Mouse (Mus musculus) yolk sac, embryonic 10.5 days (tissue): ENCODE measurements at regions not wholly inside any gene's neighbourhood (a gene's known extent, or its start where the extent isn't known, plus 50 kb on each side); places are given as distances from the start of the nearest gene placed in this dataset.

Source experiments
- DNase-seq: peaks from one replicate; pipeline ENCODE4 v3.0.0-alpha.2; 2017; ENCODE audit warnings: low spot score

DNA sequence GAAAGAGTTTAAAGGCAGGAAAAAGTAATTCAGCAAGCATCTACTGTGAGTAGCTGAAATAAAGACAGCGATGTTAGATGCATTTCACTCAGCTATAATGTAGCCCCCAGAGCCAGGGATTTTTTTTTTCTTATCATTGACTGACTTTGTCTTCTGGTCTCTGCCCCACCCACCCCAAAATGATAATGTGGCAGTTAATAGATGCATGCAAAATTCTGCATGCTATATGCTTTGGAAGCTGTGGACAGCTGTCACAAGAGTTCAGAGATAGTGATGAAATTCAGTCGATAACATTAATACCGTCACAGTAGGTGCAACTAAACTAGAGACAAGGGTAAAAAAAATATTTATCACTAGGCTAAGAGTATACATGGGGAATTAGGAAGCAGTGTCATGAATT is 263.7 kb downstream of the Rpl36a-ps1 start:
- no peak for DNase-seq

GRCm38 (mm10) chr14:98728863-98729262 is 265.3 kb downstream of the Rpl36a-ps1 start:
- no peak for DNase-seq

GRCm38 (mm10) chr14:98722481-98722880 is 271.6 kb downstream of the Rpl36a-ps1 start:
- no peak for DNase-seq

- DNase-seq: no peak
Observed at GRCm38 (mm10) chr14:98721033-98721432, 273.1 kb downstream of the Rpl36a-ps1 start.

DNA sequence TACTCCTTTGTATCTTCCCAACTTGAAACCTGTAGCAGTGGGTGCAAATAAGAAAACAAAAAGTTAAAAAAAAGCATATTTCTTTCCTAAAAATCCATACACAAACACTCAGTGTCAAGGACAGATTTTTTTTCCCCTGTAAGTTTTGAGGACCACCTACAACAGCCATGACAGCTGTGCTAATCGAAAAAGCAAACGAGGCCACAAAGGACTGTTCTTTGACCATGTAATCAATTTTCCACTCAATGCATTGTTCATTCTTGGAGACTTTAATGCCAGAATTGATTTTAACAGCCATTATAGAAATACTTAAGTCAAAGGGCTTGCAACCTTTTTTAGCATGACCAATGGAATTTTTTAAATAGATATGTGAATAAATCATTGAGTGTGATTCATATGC is 286.1 kb downstream of the Rpl36a-ps1 start:
- no peak for DNase-seq

DNA sequence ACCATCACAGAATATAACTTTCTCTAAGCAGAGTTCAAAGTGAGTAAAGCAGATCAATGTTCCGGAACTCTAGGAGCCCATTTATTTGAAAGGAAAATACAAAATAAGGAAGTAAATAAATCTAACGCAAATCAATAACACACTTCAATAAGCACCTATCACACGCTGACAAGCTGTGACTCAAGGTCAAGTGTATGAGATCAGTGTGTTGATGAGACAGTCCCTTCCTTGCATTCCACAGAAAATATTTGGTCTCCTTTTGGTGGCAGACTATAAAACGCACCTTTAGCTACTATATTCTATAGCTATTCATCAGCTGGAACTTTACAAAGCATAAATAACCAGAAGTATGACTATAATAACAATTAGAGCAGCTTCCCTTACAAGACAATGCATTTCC is 286.5 kb downstream of the Rpl36a-ps1 start:
- no peak for DNase-seq

DNA sequence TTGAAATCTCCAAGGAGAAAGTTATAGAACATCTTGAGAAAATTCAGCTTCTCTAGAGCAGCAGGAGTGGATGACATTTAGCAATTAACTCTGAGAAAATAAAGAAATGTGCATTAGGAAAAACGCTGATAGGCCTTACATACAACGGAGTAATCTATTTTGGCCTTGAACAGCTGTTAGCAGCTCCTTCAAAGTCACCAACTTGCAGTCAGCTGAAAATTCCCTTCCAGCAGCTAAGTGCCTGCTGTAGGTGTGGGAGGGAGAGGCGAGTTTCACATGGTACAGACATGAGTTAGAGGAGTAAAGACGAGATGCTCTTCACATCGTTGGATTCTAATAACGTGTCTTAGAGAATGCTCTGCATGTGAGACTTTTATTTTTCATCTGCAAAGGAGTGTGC is 290.8 kb downstream of the Rpl36a-ps1 start:
- DNase-seq: no peak

DNA sequence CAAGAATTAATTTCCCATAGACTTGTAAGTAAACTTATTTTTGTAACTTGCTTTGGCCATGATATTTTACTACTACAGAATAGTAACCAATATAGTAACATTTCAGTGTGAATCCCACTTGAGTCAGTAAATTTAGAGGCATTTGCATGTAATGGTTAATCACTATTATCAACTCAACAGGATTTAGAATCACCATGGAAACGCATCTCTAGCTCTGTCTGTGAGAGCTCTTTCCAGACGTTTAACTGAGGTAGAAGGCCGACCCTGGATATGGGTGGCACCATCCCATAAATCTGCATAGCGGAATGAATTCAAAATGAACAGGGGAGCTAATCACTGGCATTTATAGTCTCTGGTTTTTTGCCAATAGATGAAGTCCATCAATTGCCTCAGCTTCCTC is 337.6 kb downstream of the Rpl36a-ps1 start:
- no peak for DNase-seq

- DNase-seq: no peak
Observed at GRCm38 (mm10) chr14:98654191-98654809, 339.8 kb downstream of the Rpl36a-ps1 start.

GRCm38 (mm10) chr14:98651221-98651620 is 342.9 kb downstream of the Rpl36a-ps1 start:
- DNase-seq: no peak

DNA sequence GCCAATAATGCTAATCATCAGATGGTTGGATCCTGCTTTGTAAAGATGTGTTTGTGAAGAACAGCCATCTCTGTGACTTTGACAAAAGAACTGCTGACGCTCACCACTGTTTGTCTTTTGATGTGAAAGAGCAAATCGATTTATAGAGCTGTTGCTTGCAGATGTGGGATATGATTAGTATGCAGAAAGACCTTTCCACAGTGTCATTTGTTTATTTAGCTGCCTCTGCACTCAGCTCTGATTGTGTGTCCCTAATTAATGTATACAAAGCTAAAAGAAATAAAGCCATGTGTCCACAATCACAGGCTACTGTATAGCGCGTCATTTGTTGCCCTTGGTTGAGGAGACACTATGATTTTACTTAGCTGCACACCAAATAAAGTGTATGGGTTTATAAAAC is 343.6 kb downstream of the Rpl36a-ps1 start:
- DNase-seq: no peak

DNA sequence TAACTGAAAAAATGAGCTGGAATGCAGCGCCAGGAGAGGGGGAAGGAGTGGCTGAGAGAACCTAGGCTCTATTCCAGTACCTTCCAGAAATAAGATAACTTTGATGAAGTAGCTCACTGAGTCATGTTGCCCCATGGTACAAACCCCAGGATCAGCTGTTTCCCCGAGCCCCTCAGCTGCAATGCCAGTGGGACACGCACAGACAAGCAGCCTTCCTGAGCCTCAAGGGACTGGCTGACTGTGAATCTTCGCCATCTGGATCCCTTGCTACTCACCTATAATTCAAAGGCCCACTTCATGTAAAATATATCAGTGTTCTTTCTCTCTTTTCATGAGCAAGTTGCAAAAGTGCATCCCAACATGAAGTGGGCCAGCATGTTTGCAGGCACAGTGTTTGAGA is 346.5 kb downstream of the Rpl36a-ps1 start:
- DNase-seq: no peak

- no peak for DNase-seq
Observed at GRCm38 (mm10) chr14:98643756-98644155, 350.4 kb downstream of the Rpl36a-ps1 start.

GRCm38 (mm10) chr14:98642661-98643331 is 351.3 kb downstream of the Rpl36a-ps1 start:
- DNase-seq: no peak

DNA sequence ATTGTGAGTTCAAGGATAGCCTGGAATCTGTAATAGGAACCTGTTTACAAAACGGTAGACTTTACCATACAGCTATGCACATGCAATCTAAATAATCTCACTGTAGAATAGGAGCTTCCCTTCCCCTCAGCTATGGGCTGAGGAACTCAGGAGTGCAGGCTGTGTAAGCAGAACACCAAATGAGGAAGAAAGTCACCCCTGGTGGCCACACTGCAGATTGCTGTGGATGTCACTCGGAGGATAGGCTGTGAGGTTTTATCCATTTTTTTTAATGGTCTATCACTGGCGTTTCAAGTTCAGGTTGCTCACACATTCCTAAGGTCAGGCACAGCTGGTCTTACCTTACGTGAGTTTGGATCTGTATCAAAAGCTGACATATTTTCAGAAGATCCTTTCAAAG is 365.1 kb downstream of the Rpl36a-ps1 start:
- DNase-seq: no peak

- peak; percentile 6 for DNase-seq
Observed at GRCm38 (mm10) chr14:98626476-98626875, 367.6 kb downstream of the Rpl36a-ps1 start.

- no peak for DNase-seq
Observed at GRCm38 (mm10) chr14:98625867-98626266, 368.3 kb downstream of the Rpl36a-ps1 start.

DNA sequence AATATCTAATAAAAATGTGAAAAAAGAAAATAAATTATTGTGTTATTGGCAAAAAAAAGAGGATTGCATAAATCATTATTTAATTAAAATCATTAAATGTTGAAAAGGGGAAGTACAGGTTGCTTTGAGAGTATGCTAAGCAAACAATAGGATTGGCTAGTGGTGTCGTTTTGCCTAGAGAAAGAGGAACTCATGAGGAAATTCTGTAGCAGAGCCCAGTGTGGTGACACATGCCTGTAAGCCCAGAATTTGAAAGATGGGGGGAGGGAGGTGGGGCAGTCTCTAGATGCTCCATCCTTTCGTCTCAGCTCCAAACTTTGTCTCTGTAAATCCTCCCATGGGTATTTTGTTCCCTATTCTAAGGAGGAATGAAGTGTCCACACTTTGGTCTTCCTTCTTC is 388.3 kb downstream of the Rpl36a-ps1 start:
- no peak for DNase-seq

GRCm38 (mm10) chr14:98596252-98596651 is 397.9 kb downstream of the Rpl36a-ps1 start:
- DNase-seq: no peak

GRCm38 (mm10) chr14:98589846-98590245 is 404.3 kb downstream of the Rpl36a-ps1 start:
- no peak for DNase-seq

DNA sequence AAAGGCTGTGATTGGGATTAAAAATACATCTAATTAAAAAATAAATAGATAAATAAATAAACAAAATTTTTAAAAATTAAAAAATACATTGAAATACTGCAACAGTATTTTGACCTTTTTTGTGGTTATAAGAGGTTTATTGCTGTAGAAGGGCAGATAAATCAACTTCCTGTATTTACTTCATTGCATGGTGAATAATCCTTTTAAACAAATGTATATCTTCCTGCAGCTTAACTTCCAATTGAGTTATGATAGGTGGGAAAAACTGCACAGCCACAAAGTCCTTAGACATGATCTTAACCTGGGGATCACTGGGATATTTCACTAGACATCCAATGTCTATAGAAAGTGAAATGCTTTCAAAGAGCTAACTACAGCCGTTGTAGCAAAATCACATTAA is 402.1 kb upstream of the Dach1 start:
- no peak for DNase-seq

- no peak for DNase-seq
Observed at GRCm38 (mm10) chr14:98562002-98562401, 392.4 kb upstream of the Dach1 start.

GRCm38 (mm10) chr14:98539792-98540191 is 370.2 kb upstream of the Dach1 start:
- DNase-seq: no peak

- no peak for DNase-seq
Observed at GRCm38 (mm10) chr14:98538267-98538666, 368.7 kb upstream of the Dach1 start.
